Mouse (Mus musculus): Measurements from ENCODE around the gene Ccin. TPM values are rescaled to one million over a fixed set of nuclear protein-coding genes. Genes with fewer than 3 reads are reported as not detected.

The Ccin gene
- total RNA-seq (2017), result 1.6 and 3.6 TPM in 2 replicates

GRCm38 (mm10) chr4:43983181-43983580, at the start of gene Ccin:
Gene Ccin, plus strand, starts transcription at chr4:43983483.
- no peak for ATAC-seq (ENCODE audit: extremely low read depth, insufficient number of reproducible peaks, low FRiP score, poor library complexity, severe bottlenecking)

- no peak for ATAC-seq (ENCODE audit: extremely low read depth, insufficient number of reproducible peaks, low FRiP score, poor library complexity, severe bottlenecking)
Observed at GRCm38 (mm10) chr4:43936186-43936585, 47.1 kb upstream of the Ccin start.

GRCm38 (mm10) chr4:43936749-43937674, 46.3 kb upstream of the Ccin start:
- ATAC-seq (ENCODE audit: extremely low read depth, insufficient number of reproducible peaks, low FRiP score, poor library complexity, severe bottlenecking), result peak; percentile 76

DNA sequence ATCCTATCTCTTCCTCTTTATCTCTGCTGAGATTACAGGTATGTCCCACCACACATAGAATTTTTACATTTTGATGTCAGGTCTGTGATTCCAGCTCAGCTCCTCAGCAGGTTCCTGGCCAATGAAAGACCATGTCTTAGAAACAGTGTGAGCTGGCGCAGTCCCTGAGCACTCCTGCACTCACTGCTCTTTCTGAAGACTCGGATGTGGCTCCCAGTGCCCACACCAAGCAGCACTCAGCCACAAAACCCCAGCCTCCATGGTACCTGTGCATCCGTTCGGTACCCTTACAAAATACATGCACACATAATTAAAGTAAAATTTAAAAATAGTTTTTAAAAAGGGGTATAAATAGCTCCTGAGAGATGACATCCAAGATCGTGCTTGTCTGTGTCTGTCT, 42.0 kb upstream of the Ccin start:
- ATAC-seq (ENCODE audit: extremely low read depth, insufficient number of reproducible peaks, low FRiP score, poor library complexity, severe bottlenecking), result no peak

GRCm38 (mm10) chr4:43942421-43942820, 40.9 kb upstream of the Ccin start:
- ATAC-seq (ENCODE audit: extremely low read depth, insufficient number of reproducible peaks, low FRiP score, poor library complexity, severe bottlenecking), result no peak

DNA sequence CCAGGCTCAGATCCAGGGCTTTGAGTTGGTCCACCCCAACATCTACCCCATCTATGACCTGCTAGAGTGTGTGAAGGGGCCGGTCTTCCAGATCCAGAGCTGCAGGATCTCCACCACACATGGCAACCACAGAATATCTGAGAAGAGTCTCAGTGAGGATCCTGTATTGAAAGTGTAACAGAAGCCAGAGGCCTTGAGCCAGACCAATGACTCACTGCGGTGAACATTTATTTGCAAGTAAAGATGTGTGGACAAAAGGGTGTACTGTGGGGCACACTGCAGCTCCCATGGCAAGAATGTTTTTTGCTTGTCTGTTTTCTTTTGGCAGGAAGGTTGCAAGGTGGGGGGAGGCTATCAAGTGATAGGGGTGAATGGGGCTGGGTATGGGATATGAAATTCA, 35.7 kb upstream of the Ccin start:
- no peak for ATAC-seq (ENCODE audit: extremely low read depth, insufficient number of reproducible peaks, low FRiP score, poor library complexity, severe bottlenecking)

GRCm38 (mm10) chr4:43957292-43957845, 25.9 kb upstream of the Ccin start, which contains the start of gene Glipr2:
Gene Glipr2, plus strand, starts transcription at chr4:43957401.
- peak; percentile 88 for ATAC-seq (ENCODE audit: extremely low read depth, insufficient number of reproducible peaks, low FRiP score, poor library complexity, severe bottlenecking)

GRCm38 (mm10) chr4:43957846-43958461, 25.3 kb upstream of the Ccin start:
- ATAC-seq (ENCODE audit: extremely low read depth, insufficient number of reproducible peaks, low FRiP score, poor library complexity, severe bottlenecking), result 0 out of 2 replicates have a peak, but pooled peaks have one; percentile 14

DNA sequence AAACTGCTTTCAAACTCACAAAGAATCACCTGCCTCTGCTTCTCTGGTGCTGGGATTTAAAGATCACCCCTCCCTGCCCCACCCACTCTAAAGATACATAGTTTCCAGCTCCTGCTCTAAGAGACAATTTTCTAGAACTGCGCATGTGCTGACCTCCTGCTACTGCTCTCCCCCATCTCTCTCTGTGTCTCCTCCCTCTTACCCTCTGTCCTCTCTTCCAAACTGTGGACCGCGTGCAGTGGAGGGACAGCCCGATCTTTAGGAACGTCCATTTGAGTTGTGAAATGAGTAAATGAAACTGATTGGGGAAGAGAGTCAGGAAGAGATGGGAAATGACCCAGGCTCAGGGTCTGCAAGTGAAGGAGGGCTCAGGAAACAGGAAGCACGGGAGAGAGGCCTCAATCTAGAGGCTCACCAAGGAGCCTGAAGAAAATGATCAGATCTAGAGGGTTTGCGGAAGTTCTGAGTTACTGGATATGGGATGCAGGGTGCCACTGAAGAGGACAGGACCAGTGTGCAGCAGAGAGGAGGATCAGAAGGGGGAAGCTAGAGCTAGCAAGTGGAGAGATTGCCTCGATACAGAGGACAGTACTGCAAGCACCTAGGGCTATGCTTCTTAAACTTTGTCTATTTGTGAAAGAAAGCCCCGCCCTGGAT, 23.6 kb upstream of the Ccin start:
- ATAC-seq (ENCODE audit: extremely low read depth, insufficient number of reproducible peaks, low FRiP score, poor library complexity, severe bottlenecking), result peak; percentile 13; the same call in 1 of the 2 replicates

DNA sequence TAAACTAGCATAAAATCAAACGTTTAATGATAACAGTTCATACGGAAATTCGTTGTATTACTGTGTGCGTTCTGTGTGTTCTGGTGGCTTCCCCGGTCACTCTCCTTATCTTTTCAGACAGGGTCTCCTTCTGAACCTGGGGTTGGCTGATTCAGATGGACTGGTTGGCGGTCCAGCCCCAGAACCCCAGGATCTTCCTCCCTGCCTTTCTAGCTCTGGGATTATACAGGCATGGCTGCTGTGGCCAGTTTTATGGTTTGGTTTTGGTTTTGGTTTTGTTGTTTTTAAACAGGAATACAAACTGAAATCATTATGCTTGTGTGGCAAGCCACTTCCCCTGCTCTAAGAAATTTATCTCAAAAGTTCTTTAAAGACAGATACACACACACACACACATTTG, 23.1 kb upstream of the Ccin start:
- ATAC-seq (ENCODE audit: extremely low read depth, insufficient number of reproducible peaks, low FRiP score, poor library complexity, severe bottlenecking), result no peak

DNA sequence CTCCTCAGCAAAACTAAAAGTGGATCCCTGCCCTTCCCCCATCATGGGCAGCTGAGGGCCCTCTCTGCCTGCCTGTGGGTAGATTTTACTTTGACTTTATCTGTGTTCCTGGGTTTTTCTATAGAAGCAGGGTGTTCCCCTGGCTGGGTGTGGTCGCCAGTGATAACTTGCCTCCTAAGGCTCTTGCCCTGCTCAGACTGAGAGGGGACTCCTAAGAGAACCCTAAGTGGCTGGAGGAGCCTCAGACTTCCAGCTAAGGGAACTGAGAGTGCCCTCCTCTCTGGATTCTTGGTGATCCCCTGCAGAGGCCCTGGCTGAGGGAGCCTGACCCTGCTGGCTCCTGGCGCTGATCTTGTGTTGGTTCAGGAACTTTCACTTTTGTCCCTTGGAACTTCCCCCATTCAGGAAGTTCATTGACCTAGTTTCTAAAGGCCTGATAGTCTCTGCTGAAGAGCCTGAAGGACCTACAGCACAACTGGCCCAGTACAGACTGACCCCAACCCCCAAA, 18.9 kb upstream of the Ccin start:
- ATAC-seq (ENCODE audit: extremely low read depth, insufficient number of reproducible peaks, low FRiP score, poor library complexity, severe bottlenecking), result no peak

GRCm38 (mm10) chr4:43964951-43965684, 18.2 kb upstream of the Ccin start:
- ATAC-seq (ENCODE audit: extremely low read depth, insufficient number of reproducible peaks, low FRiP score, poor library complexity, severe bottlenecking), result no peak

DNA sequence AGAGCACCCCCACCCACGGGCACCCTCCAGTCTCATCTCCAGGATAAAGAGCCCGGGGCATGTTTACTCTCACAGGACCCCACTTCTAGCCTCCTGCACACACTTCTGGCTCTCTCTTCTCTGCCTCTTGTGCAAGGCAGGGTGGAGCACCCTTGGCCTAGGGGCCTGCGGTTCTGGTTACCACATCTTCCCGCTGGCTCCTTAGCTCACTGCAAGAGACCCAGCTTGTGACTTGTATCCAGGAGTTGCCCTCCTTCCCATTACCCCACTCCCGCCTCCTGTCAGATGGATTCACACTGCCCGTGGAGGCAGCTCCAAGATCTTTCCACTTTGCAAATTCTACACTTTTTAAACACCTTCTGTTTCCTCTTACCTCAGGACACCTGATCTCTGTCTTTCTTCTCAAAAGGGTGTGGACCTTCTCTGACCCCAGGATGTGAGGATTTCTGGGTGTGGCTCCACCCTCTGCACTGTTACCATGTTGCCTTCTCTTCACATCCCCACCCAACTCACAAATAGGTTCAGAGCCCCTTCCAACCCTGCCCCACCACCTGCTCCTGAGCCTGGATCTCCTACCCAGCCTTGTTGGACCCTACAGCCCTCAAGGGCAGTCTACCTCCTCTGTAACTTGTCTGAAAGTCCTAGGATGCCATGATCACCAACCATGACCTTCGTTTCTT, 17.3 kb upstream of the Ccin start:
- peak; percentile 56 for ATAC-seq (ENCODE audit: extremely low read depth, insufficient number of reproducible peaks, low FRiP score, poor library complexity, severe bottlenecking)

DNA sequence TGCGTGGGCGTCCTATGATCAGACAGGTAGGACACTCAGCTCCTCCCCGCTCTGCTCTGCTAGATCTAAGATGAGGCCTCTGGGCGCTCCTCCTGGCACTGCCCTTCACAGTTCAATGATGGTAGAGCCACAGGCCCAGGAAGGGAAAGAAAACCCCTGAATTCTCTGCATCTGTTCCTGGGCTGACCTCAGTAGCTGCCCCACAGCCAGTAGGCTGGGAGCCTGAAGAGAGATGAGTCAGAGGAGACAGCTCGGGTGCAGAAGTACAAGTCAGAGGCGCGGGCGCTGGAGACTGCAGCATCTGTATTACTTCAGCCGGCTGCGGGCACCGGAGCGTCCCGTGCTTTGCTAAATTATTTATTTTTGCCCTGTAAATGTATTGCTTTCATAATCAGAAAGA, 14.6 kb upstream of the Ccin start:
- ATAC-seq (ENCODE audit: extremely low read depth, insufficient number of reproducible peaks, low FRiP score, poor library complexity, severe bottlenecking), result no peak

- no peak for ATAC-seq (ENCODE audit: extremely low read depth, insufficient number of reproducible peaks, low FRiP score, poor library complexity, severe bottlenecking)
Observed at GRCm38 (mm10) chr4:43969373-43969772, 13.9 kb upstream of the Ccin start.

GRCm38 (mm10) chr4:43970393-43971330, 12.6 kb upstream of the Ccin start:
- ATAC-seq (ENCODE audit: extremely low read depth, insufficient number of reproducible peaks, low FRiP score, poor library complexity, severe bottlenecking), result no peak

DNA sequence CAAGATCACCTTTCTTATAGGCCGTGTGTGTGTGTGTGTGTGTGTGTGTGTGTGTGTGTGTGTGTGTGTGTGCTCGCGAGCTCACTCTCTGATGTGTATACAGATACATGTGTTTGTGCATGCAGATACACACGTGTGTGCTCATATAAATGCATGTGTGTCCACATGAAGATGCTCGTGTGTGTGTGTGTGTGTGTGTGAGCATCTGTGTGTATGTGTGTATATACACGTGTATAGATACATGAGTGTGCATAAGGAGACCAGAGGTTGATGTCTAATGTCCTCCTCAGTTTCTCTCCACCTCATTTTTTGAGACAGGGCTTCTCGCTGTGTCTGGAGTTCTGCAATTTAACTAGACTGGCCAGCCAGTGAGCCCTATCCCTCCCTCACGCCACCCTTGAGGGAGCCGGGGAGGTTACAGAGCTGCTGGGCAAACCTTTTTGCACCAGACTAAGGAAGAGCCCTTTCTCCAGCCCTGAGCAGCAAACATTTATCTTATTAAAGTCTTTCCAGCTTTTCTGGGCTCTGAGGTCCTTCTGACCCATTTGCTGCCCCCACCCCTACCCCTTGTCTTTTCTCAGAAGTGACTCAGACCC, 11.6 kb upstream of the Ccin start:
- no peak for ATAC-seq (ENCODE audit: extremely low read depth, insufficient number of reproducible peaks, low FRiP score, poor library complexity, severe bottlenecking)

All from neutrophil, adult 5-6 weeks (primary cell).